Mouse (Mus musculus) forebrain, embryonic 13.5 days (tissue): ENCODE data around the gene E2f1. TPM values are rescaled to one million over a fixed set of nuclear protein-coding genes. Genes with fewer than 3 reads are reported as not detected.

Source experiments
- ATAC-seq: fragments of 200-750 bp; cut with Nextera tagmentation; 2 replicates; pipeline ENCODE4 v1.8.0; 2017
- H3K27ac ChIP-seq: fragments of 300-500 bp; sonication (generic); 2 replicates; pipeline ENCODE4 v1.5.1; 2015; ENCODE audit warnings: inconsistent platforms, mild to moderate bottlenecking, moderate library complexity
- H3K27me3 ChIP-seq: fragments of 300-500 bp; sonication (generic); 2 replicates; pipeline ENCODE4 v1.6.1; 2015; ENCODE audit warnings: mild to moderate bottlenecking, inconsistent platforms
- H3K36me3 ChIP-seq: fragments of 300-500 bp; sonication (generic); 2 replicates; pipeline ENCODE4 v1.6.1; 2015; ENCODE audit warnings: mild to moderate bottlenecking, inconsistent platforms; ENCODE audit not compliant: poor library complexity, severe bottlenecking
- H3K4me1 ChIP-seq: fragments of 300-500 bp; sonication (generic); 2 replicates; pipeline ENCODE4 v1.6.1; 2015; ENCODE audit warnings: inconsistent platforms
- H3K4me2 ChIP-seq: fragments of 300-500 bp; sonication (generic); 2 replicates; pipeline ENCODE4 v1.6.1; 2015; ENCODE audit warnings: inconsistent platforms, mild to moderate bottlenecking, moderate library complexity
- H3K4me3 ChIP-seq: fragments of 300-500 bp; sonication (generic); 2 replicates; pipeline ENCODE4 v1.5.1; 2015; ENCODE audit warnings: mild to moderate bottlenecking, inconsistent platforms
- H3K9ac ChIP-seq: fragments of 300-500 bp; sonication (generic); 2 replicates; pipeline ENCODE4 v1.6.1; 2015; ENCODE audit warnings: mild to moderate bottlenecking, inconsistent platforms
- H3K9me3 ChIP-seq: fragments of 300-500 bp; sonication (generic); replicated peaks from 2 replicates; pipeline ENCODE4 v1.6.1; 2016; ENCODE audit warnings: inconsistent platforms
- WGBS: fragments of 180-500 bp; shearing (Covaris S2); methylation state at CpG from one replicate; pipeline ENCODE4 v1.1.7; 2015; 5-methylcytosine and 5-hydroxymethylcytosine counted together
- polyA plus RNA-seq: library from polyadenylated mRNA; unstranded; fragments of >200 nt; fragmentation: Nextera tagmentation; extraction: Ambion mirVana; gene quantifications from 2 replicates; pipeline ENCODE4 v1.2.1, GENCODE M21; 2015

Gene E2f1
- 20.8 and 22.8 TPM in 2 replicates for polyA plus RNA-seq

DNA sequence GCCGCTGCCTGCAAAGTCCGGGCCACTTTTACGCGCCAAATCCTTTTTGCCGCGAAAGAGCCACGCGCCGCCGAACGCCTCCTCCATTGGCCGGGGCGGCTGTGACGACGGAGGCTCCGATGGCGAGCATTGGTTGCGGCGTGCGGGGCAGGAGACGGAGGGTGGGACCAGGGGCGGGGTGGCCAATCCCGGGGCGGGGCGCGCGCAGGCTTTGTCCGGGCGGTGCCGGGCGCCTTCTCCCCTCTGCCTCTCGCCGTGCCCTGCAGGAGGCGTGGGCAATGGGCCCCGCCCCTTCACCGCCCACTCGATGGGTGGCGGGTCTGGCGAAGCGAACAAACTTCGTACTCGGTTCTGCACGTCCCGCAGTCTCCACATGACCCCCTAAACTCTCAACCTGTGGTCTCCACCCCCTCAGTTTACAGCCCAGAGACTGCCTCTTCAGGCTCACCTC lies at the start of gene E2f1:
TSS of gene E2f1 (minus strand) at position 57 of the 451 bp plus-strand sequence.
- H3K4me2 ChIP-seq = peak within 1 kb of the TSS; percentile 80
- H3K4me3 ChIP-seq = peak within 1 kb of the TSS; percentile 83
- H3K4me1 ChIP-seq = peaks cover 53% of the 10 kb centered on the region
- no peaks in the 10 kb centered on the region for H3K9me3 ChIP-seq
- peak; percentile 98 for ATAC-seq
- H3K36me3 ChIP-seq = no peaks in the 10 kb centered on the region
- WGBS = 1% methylated on average over 41 of the region's 44 CpGs
- peak within 1 kb of the TSS; percentile 90 for H3K27ac ChIP-seq
- peak within 1 kb of the TSS; percentile 79 for H3K9ac ChIP-seq
- H3K27me3 ChIP-seq = no peaks in the 10 kb centered on the region

DNA sequence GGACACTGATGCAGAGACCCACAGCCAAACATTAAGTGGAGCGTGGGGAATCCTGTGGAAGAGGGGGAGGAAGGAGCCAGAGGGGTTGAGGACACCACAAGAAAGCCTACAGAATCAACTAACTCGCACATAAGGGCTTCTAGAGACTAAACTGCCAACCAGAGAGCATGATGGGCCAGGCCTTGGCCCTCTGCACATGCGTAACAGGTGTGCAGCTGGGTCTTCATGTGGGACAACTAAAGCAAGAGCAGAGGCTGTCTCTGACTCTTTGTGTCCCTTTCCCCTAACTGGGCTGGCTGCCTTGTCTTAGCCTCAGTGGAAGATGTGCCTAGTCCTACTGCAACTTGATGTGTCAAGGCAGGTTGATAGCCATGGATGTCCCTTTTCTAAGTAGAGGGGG lies 47.4 kb upstream of the E2f1 start:
- Histone ChIP-seq H3K27me3 (no peaks in the 10 kb centered on the region), H3K36me3 (peaks cover 9% of the 10 kb centered on the region; the same call in 1 of the 2 replicates)

DNA sequence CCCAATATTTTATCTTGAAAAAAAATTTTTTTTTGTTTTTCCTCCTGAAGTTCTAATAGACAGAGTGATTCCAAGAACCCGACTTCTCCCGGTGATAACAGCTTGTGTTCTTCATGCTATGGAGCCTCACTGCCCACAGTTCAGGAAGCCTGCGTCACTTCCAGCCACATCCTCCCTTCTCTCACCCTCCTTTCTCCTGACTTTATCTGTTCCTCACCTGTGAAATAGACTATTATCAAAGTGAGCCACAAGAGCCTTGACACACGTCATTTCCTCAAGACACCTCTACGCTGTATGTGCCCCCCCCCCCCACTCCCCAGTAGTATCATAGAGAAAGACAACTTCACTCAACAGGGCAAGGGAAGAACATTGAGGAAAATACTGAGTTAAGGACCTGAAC lies 46.0 kb upstream of the E2f1 start:
- Histone ChIP-seq H3K9ac (no peak overlapping the region), H3K27me3 (no peaks in the 10 kb centered on the region), H3K27ac (no peak overlapping the region), H3K9me3 (no peaks in the 10 kb centered on the region), H3K4me1 (peaks cover 23% of the 10 kb centered on the region), H3K4me3 (no peak overlapping the region), H3K4me2 (no peak overlapping the region), H3K36me3 (no peaks in the 10 kb centered on the region; the same call in 1 of the 2 replicates)
- no peak for ATAC-seq
- 98% methylated on average over 5 of the region's 5 CpGs for WGBS

More for the DNA sequence above, 47.4 kb upstream of the E2f1 start:
- no peaks in the 10 kb centered on the region for H3K9me3 ChIP-seq
- H3K27ac ChIP-seq = no peak overlapping the region
- WGBS = 92% methylated on average over 3 of the region's 3 CpGs
- ATAC-seq = no peak
- H3K4me3 ChIP-seq = no peak overlapping the region
- no peak overlapping the region for H3K4me2 ChIP-seq
- peaks cover 23% of the 10 kb centered on the region for H3K4me1 ChIP-seq
- no peak overlapping the region for H3K9ac ChIP-seq

DNA sequence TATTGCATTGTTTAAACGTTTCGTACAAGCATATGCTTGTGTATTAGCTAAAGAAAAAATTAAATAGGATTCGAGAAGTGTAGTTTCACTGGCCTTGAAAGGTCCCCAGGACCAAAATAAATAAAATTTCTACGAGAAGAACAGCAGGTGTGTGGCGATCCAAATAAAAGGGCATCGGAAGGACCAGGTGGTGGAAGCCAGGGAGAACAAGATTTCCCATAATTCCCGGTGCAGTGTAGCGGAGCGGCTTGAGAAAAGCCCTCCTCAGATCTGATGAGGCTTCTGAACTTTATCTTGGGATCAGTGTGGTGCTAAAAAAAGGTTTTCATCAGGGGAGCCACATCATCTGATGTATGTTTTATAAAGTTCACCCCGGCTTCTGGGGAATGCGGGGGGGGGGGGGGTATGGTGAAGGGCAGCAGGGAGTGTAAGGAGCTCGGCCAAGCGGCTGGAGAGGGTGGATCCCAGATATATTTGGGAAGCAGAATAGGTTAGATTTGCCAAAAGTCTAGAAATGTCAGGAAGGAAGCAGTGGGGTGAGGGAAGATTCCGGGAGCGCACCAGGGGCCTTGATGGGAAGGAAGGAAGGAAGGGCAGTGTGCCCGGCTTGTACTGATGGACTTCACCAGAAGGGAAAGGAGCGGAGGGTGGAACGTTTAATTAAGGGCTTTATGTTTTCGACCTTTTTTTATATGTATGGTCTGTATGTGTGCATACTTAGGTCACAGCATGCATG lies 45.3 kb upstream of the E2f1 start:
- Histone ChIP-seq H3K4me3 (no peak overlapping the region), H3K4me2 (peak overlapping the region; percentile 69), H3K27ac (0 out of 2 replicates have a peak overlapping the region, but pooled peaks have one; percentile 11), H3K9ac (no peak overlapping the region), H3K4me1 (peaks cover 23% of the 10 kb centered on the region), H3K9me3 (no peaks in the 10 kb centered on the region), H3K36me3 (no peaks in the 10 kb centered on the region; the same call in 1 of the 2 replicates), H3K27me3 (no peaks in the 10 kb centered on the region)
- 68% methylated on average over 19 of the region's 19 CpGs for WGBS
- no peak for ATAC-seq

DNA sequence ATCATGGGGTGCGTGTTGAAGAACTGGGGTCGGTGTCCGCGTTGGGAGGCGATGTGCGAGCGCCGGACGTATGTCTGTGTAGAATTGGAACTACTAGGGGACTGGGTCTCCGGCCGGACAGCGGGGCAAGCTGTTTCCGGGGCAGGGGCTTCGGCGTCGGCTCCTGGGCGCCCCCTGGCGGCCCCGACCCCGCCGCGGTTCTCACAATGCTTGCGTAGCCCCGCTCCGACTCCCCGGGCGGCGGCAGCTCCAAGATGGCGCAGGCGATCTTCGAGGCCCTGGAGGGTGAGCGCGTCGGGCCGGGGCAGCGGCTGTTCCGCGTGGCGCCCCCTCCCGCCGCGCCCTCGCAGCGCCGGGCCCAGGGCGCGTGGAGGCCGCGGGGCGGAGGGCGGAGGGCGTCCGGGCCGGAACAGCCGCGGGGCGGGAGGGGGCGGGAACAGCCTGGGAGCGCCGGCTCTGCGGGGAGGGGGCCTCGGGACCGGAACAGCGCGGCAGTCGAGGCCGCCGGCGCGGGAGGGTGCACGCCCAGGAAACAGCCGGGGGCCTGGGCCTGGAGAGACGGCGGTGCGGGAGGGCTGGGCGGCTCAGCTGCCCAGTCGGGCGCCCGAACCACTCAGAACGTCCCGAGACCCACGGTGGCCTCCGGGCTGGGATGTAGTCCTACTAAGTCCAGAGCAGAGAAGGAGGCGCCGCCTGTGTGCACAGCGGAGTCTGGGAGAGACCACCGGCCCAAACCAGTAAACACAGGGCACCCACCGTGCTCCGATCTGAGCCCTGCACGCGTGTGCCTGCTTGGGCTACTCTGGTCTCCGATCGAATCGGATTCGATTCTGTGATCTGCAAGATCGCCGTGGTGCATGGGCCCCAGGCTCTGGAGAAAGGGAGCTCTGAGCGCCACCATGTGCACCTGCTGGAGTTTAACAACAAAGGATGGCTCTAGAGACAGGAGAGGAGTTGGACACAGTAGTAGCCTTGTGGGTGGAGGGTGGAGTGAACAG lies 43.7 kb upstream of the E2f1 start, which contains the start of the genes Zfp341 and 4930519P11Rik:
TSS of gene Zfp341 (plus strand) at position 180 of the 998 bp plus-strand sequence.
TSS of gene 4930519P11Rik (minus strand) at position 320 of the 998 bp plus-strand sequence.
- Histone ChIP-seq H3K9me3 (no peaks in the 10 kb centered on the region), H3K4me1 (peaks cover 23% of the 10 kb centered on the region), H3K27ac (peak within 1 kb of the TSS; percentile 98), H3K36me3 (no peaks in the 10 kb centered on the region; the same call in 1 of the 2 replicates), H3K27me3 (peaks cover 8% of the 10 kb centered on the region; the same call in 1 of the 2 replicates), H3K4me2 (peak within 1 kb of the TSS; percentile 69), H3K9ac (peak within 1 kb of the TSS; percentile 88), H3K4me3 (peak within 1 kb of the TSS; percentile 56)
- WGBS = under 1% methylated on average over 66 of the region's 98 CpGs
- peak; percentile 95 for ATAC-seq

DNA sequence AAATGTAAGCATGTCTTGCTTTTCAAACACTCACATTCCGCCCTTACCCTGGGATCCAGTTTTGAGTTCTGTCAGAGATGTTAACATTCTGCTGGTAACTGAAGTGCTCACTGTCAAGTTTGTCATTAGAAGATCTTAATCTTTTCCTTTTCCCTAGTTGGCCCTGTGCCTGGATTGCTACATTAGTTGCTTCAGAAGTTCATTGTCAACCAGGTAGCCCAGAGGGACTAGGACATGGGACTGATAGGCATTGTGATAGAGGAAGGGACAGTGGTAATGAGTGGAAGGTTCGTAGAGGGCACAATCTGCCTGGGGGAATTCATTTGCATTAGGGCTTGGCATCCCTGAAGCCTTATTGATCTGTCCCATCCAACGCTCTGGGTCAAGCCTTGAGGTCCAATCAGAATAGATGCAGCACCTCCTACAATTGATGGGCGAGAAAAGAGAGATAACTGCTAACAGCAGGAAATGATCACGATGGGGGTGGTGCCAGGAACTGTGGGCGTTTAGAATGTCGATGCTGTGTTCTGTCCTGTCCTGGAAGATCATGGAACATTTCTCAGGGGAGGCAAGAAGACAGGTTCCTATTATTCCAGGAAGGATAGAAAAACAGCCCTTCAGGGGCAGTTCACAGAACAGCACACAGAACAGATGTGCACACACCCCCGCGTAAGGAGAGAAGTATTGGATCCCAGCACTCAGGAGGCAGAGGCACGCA lies 39.5 kb upstream of the E2f1 start:
- 78% methylated on average over 10 of the region's 10 CpGs for WGBS

DNA sequence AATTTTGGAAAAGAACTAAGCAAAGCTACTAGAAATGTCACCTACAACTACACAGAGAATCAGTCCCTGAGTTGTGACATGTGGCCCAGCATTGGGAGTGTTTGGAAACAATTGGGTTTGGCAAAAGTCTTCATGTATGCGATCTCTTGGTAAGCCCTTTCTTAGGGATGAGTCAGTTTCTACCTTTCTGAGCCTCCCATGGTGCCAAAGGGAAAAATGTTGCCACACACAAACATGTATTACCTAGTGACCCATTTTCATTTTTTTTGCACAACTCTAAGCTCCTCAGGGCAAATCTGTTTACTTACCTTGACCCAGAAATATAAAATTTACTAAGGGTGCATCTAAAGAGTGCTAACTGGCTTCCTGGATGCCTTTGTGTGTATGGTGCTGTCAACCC lies 37.3 kb upstream of the E2f1 start:
- Histone ChIP-seq H3K9ac (no peak overlapping the region), H3K4me1 (peaks cover 9% of the 10 kb centered on the region), H3K27ac (no peak overlapping the region), H3K36me3 (no peaks in the 10 kb centered on the region), H3K27me3 (peaks cover 23% of the 10 kb centered on the region), H3K9me3 (no peaks in the 10 kb centered on the region), H3K4me2 (no peak overlapping the region), H3K4me3 (no peak overlapping the region)
- no peak for ATAC-seq
- WGBS = 83% methylated on average over 1 of the region's 1 CpGs

More for the DNA sequence above, 39.5 kb upstream of the E2f1 start:
- Histone ChIP-seq H3K4me2 (no peak overlapping the region), H3K9me3 (no peaks in the 10 kb centered on the region), H3K27me3 (peaks cover 23% of the 10 kb centered on the region), H3K4me3 (no peak overlapping the region), H3K4me1 (peaks cover 12% of the 10 kb centered on the region), H3K27ac (no peak overlapping the region), H3K9ac (no peak overlapping the region), H3K36me3 (no peaks in the 10 kb centered on the region)
- no peak for ATAC-seq

DNA sequence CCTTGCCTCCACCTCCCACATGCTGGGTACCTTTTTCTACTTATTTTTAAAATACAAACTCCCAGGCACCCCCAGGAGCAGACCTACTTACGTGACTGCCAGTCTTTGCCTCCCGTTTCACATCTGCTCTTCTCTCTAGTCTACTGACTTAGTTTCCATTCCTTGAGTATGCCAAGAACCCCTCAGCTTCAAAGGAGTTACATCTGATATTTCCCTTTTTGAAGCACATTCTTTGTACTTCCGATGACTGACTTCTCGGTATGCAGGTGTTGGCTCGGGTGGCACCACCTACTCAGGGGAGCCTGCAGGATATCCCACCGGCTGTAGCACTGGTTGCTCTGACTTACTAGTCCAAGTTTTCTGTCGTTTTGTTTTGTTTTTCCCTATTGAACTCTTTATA lies 34.5 kb upstream of the E2f1 start:
- H3K4me3 ChIP-seq = peak overlapping the region; percentile 67
- H3K27me3 ChIP-seq = peaks cover 23% of the 10 kb centered on the region
- no peaks in the 10 kb centered on the region for H3K36me3 ChIP-seq
- H3K27ac ChIP-seq = no peak overlapping the region
- H3K4me2 ChIP-seq = peak overlapping the region; percentile 72
- peaks cover 9% of the 10 kb centered on the region for H3K4me1 ChIP-seq
- ATAC-seq = no peak
- no peak overlapping the region for H3K9ac ChIP-seq
- 41% methylated on average over 7 of the region's 7 CpGs for WGBS
- no peaks in the 10 kb centered on the region for H3K9me3 ChIP-seq

DNA sequence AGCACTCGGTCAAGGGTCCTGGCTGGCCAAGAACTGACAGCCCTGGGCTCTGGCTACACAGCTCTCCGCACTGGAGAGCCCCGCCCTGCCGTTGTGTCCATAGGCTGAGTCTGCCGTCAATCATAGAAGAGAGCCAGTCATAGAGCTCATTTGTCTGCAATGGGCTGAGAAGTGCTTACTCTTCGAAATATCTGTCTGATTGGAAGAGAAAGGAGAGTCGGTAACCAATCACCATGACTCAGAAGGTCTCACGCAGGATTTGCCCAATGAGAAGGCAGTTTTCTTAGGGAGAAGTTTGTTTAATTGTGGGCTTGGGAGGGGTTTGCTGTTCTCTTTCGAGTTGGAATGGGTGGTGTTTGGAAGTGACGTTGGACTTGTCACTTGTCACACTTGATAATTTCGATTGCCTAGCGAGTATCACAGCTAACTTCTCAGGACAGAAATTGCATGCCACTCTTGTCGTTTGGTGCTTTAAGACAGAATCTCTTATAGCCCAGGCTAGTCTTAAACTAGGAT lies 34.0 kb upstream of the E2f1 start, which contains the start of gene Pxmp4:
TSS of gene Pxmp4 (minus strand) at position 71 of the 516 bp plus-strand sequence.
- Histone ChIP-seq H3K36me3 (no peaks in the 10 kb centered on the region), H3K4me3 (peak within 1 kb of the TSS; percentile 67), H3K9me3 (no peaks in the 10 kb centered on the region), H3K9ac (peak within 1 kb of the TSS; percentile 75), H3K4me2 (peak within 1 kb of the TSS; percentile 72), H3K27me3 (peaks cover 18% of the 10 kb centered on the region), H3K4me1 (peaks cover 9% of the 10 kb centered on the region), H3K27ac (no peak within 1 kb of the TSS)
- under 1% methylated on average over 13 of the region's 13 CpGs for WGBS
- ATAC-seq = peak; percentile 100

DNA sequence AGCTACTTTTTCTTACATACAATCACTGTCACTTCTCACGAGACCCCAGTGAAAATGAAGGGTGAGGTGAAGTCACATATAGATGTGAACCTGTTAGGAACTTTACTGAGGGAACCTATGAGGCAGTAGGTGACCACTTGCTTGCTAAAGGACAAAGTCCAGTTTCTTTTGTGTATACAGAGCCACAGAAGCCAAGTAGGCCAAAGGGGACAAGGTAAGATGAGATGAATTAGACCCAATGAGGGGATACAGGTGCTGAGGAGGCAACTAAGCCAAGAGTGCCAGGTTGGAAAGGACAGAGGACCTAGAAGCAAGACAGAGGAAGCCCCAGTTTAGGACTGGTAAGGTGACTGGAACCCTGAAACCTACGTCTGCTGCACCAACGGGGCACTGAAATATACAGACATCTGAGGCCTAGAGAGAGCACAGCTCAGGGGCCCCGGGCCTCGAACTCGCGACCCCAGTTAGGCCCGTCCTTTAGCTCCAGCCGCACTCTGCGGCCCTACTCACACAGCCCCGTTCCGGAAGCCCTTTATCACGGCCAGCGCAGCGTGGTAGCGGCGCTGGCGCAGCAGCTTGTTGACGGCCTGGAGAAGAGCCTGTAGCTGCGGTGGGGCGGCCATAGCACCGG lies 33.4 kb upstream of the E2f1 start:
- Histone ChIP-seq H3K9me3 (no peaks in the 10 kb centered on the region), H3K36me3 (no peaks in the 10 kb centered on the region), H3K4me3 (peak overlapping the region; percentile 67), H3K4me1 (peaks cover 9% of the 10 kb centered on the region), H3K9ac (peak overlapping the region; percentile 75), H3K27me3 (peaks cover 12% of the 10 kb centered on the region), H3K4me2 (peak overlapping the region; percentile 72), H3K27ac (no peak overlapping the region)
- no peak; the same call in 1 of the 2 replicates for ATAC-seq
- 19% methylated on average over 22 of the region's 22 CpGs for WGBS
